Mouse (Mus musculus): ENCODE measurements around the gene Mmd2. TPM values are rescaled to one million over a fixed set of nuclear protein-coding genes. Genes with fewer than 3 reads are reported as not detected.

Mmd2 gene
- total and polyA plus RNA-seq, 2 experiments from 2014 or later, result 112 to 127 TPM

- DNase-seq (no peak), ATAC-seq (no peak)
- WGBS, result 4% methylated on average over 4 of the region's 4 CpGs
- H3K27me3 ChIP-seq (ENCODE audit: insufficient read depth, low read length), result no peaks in the 10 kb centered on the region
- H3K4me1 ChIP-seq (ENCODE audit: insufficient read depth), result peaks cover 8% of the 10 kb centered on the region; the same call in 1 of the 2 replicates
- TF ChIP-seq CTCF (IDR thresholded peaks at IDR 0.05; ENCODE audit: low read depth), result no peak
- peak overlapping the region; percentile 84 for H3K27ac ChIP-seq (ENCODE audit: low read depth, low read length)
- peak overlapping the region; percentile 71 for H3K4me2 ChIP-seq (ENCODE audit: low read depth)
- H3K9ac ChIP-seq, result peak overlapping the region; percentile 91
- peak overlapping the region; percentile 72 for H3K4me3 ChIP-seq (ENCODE audit: low read depth, low read length)
- H3K36me3 ChIP-seq (ENCODE audit: insufficient read depth), result no peaks in the 10 kb centered on the region
- H3K9me3 ChIP-seq (ENCODE audit: low read length), result no peaks in the 10 kb centered on the region
Observed at GRCm38 (mm10) chr5:142608989-142609325, 357 bp upstream of the Mmd2 start.

- H3K4me1 ChIP-seq (ENCODE audit: insufficient read depth), result peaks cover 9% of the 10 kb centered on the region; the same call in 1 of the 2 replicates
Observed at GRCm38 (mm10) chr5:142605288-142605687, 3.3 kb downstream of the Mmd2 start.

GRCm38 (mm10) chr5:142604379-142604778, 4.2 kb downstream of the Mmd2 start:
- no peak for TF ChIP-seq CTCF (IDR thresholded peaks at IDR 0.05; ENCODE audit: low read depth)
- H3K27me3 ChIP-seq (ENCODE audit: insufficient read depth, low read length), result no peaks in the 10 kb centered on the region
- peaks cover 9% of the 10 kb centered on the region; the same call in 1 of the 2 replicates for H3K4me1 ChIP-seq (ENCODE audit: insufficient read depth)
- no peak overlapping the region for H3K4me2 ChIP-seq (ENCODE audit: low read depth)
- WGBS, result 80% methylated on average over 7 of the region's 7 CpGs
- H3K4me3 ChIP-seq (ENCODE audit: low read depth, low read length), result no peak overlapping the region
- H3K27ac ChIP-seq (ENCODE audit: low read depth, low read length), result no peak overlapping the region
- no peaks in the 10 kb centered on the region for H3K36me3 ChIP-seq (ENCODE audit: insufficient read depth)
- no peak for ATAC-seq
- no peak for DNase-seq
- no peaks in the 10 kb centered on the region for H3K9me3 ChIP-seq (ENCODE audit: low read length)
- H3K9ac ChIP-seq, result no peak overlapping the region

More at GRCm38 (mm10) chr5:142605288-142605687, 3.3 kb downstream of the Mmd2 start:
- 92% methylated on average over 12 of the region's 12 CpGs for WGBS
- ATAC-seq (no peak), DNase-seq (no peak)
- TF ChIP-seq CTCF (IDR thresholded peaks at IDR 0.05; ENCODE audit: low read depth), result no peak
- no peak overlapping the region for H3K4me3 ChIP-seq (ENCODE audit: low read depth, low read length)
- H3K9me3 ChIP-seq (ENCODE audit: low read length), result no peaks in the 10 kb centered on the region
- no peaks in the 10 kb centered on the region for H3K36me3 ChIP-seq (ENCODE audit: insufficient read depth)
- no peak overlapping the region for H3K9ac ChIP-seq
- H3K27ac ChIP-seq (ENCODE audit: low read depth, low read length), result no peak overlapping the region
- H3K4me2 ChIP-seq (ENCODE audit: low read depth), result no peak overlapping the region
- no peaks in the 10 kb centered on the region for H3K27me3 ChIP-seq (ENCODE audit: insufficient read depth, low read length)

DNA sequence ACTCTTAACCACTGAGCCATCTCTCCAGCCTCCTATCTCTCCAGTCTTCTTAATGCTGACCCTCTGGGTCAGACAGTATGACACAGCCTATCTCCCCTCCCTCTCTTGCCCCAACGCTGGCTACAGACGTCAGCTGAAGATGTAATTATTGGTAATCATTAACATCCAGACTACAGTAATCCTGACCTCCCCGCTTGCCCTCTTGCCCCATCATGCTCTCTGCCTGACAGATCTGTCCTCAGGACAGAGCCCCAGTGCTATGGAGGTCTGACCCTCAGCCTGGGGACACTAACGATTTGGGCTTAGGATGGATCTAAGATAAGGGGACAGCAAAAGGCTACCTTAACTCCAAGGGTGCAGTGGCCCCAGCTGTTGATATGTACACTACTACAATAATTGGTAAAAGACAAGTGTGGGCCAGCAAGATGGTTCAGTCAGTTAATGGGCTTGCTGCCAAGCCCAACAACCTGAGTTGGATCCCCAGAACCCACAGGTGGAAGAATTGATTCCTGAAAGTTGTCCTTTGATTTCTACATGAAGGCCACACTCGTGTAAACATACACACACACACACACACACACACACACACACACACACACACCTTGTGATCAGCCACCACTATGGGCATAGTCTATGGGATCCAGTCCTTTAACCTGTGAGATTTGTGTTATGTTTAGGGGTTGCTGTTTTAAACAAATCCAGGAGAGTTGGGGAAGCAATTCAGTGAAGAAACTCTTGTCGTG, 10.8 kb downstream of the Mmd2 start:
- Histone ChIP-seq H3K4me1 (ENCODE audit: insufficient read depth) (peaks cover 5% of the 10 kb centered on the region), H3K4me2 (ENCODE audit: low read depth) (no peak overlapping the region), H3K4me3 (ENCODE audit: low read depth, low read length) (no peak overlapping the region), H3K27me3 (ENCODE audit: insufficient read depth, low read length) (no peaks in the 10 kb centered on the region), H3K9me3 (ENCODE audit: low read length) (no peaks in the 10 kb centered on the region), H3K9ac (no peak overlapping the region), H3K36me3 (ENCODE audit: insufficient read depth) (no peaks in the 10 kb centered on the region), H3K27ac (ENCODE audit: low read depth, low read length) (no peak overlapping the region)
- no peak for ATAC-seq
- WGBS, result 82% methylated on average over 6 of the region's 6 CpGs
- no peak for DNase-seq
- TF ChIP-seq CTCF (IDR thresholded peaks at IDR 0.05; ENCODE audit: low read depth), result no peak

DNA sequence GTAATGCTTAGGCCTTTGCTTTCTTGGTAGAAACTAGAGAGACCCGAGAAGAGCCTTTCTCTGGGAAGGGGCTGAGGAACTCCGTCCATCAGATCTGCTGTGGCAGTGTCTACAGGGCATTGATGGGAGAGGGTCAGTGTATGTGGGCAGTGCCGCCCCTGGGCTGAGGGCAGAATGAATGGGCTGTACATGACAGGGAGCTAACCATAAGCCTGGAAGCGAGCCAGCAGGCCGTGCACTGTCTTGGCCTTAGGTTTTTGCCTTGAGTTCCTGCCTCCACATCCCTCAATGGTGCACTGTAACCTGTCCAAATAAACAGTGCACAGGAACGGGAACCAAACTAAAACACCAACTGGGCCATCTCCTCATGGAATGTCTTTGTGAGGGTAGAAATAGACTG, 11.9 kb downstream of the Mmd2 start:
- no peaks in the 10 kb centered on the region for H3K36me3 ChIP-seq (ENCODE audit: insufficient read depth)

GRCm38 (mm10) chr5:142595698-142596097, 12.9 kb downstream of the Mmd2 start:
- DNase-seq, result peak; percentile 80
- peak overlapping the region; percentile 71 for H3K27ac ChIP-seq (ENCODE audit: low read depth, low read length)

More for the DNA sequence above, 11.9 kb downstream of the Mmd2 start:
- Histone ChIP-seq H3K27ac (ENCODE audit: low read depth, low read length) (peak overlapping the region; percentile 22; the same call in 1 of the 2 replicates), H3K4me1 (ENCODE audit: insufficient read depth) (peaks cover 1% of the 10 kb centered on the region), H3K27me3 (ENCODE audit: insufficient read depth, low read length) (no peaks in the 10 kb centered on the region), H3K9me3 (ENCODE audit: low read length) (no peaks in the 10 kb centered on the region), H3K4me3 (ENCODE audit: low read depth, low read length) (no peak overlapping the region), H3K4me2 (ENCODE audit: low read depth) (no peak overlapping the region), H3K9ac (no peak overlapping the region)
- 75% methylated on average over 6 of the region's 6 CpGs for whole genome bisulfite sequencing
- no peak for ATAC-seq
- DNase-seq, result no peak
- TF ChIP-seq CTCF (IDR thresholded peaks at IDR 0.05; ENCODE audit: low read depth), result no peak

DNA sequence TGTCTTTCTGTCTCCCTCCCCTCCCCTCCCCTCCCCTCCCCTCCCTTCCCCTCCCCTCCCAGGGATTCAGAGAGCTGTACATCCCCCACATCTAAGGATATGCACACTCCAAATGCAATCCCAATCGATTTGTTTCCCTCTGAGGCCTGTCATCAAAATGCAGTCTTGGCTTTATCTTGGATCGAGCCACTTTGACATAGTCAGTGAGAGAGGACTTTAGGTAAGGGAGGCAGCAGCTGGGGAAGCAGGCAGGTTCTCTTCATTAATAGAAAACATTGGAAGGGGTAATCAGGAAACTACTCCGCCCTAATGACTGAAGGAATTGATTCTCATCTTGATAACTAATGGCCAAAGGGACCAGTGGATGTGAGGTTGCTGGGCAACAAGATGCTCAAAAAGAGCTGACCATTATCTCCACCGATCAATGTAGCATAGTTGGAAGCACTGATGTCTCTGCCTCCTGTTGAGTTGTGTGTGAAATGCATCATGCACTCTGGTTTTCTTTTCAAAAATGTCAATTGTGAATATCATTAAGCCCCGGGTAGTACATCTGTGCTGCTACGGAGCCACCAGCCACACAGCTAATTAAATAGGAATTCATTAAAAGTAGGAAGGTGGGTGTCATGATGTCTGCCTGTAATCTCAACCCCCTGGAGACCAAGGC, 17.5 kb downstream of the Mmd2 start:
- no peaks in the 10 kb centered on the region for H3K27me3 ChIP-seq (ENCODE audit: insufficient read depth, low read length)
- H3K9ac ChIP-seq, result no peak overlapping the region
- H3K4me2 ChIP-seq (ENCODE audit: low read depth), result no peak overlapping the region
- H3K27ac ChIP-seq (ENCODE audit: low read depth, low read length), result 0 out of 2 replicates have a peak overlapping the region, but pooled peaks have one; percentile 54
- ATAC-seq (no peak), DNase-seq (no peak)
- H3K4me3 ChIP-seq (ENCODE audit: low read depth, low read length), result no peak overlapping the region
- 30% methylated on average over 6 of the region's 6 CpGs for WGBS
- no peak for TF ChIP-seq CTCF (IDR thresholded peaks at IDR 0.05; ENCODE audit: low read depth)
- peaks cover 7% of the 10 kb centered on the region; the same call in 1 of the 2 replicates for H3K4me1 ChIP-seq (ENCODE audit: insufficient read depth)
- no peaks in the 10 kb centered on the region for H3K9me3 ChIP-seq (ENCODE audit: low read length)
- H3K36me3 ChIP-seq (ENCODE audit: insufficient read depth), result no peaks in the 10 kb centered on the region

More at GRCm38 (mm10) chr5:142595698-142596097, 12.9 kb downstream of the Mmd2 start:
- Histone ChIP-seq H3K4me3 (ENCODE audit: low read depth, low read length) (no peak overlapping the region), H3K27me3 (ENCODE audit: insufficient read depth, low read length) (no peaks in the 10 kb centered on the region), H3K9me3 (ENCODE audit: low read length) (no peaks in the 10 kb centered on the region), H3K4me2 (ENCODE audit: low read depth) (no peak overlapping the region), H3K36me3 (ENCODE audit: insufficient read depth) (no peaks in the 10 kb centered on the region), H3K4me1 (ENCODE audit: insufficient read depth) (peaks cover 7% of the 10 kb centered on the region; the same call in 1 of the 2 replicates), H3K9ac (no peak overlapping the region)
- 29% methylated on average over 3 of the region's 3 CpGs for WGBS
- peak; percentile 91 for ATAC-seq
- no peak for TF ChIP-seq CTCF (IDR thresholded peaks at IDR 0.05; ENCODE audit: low read depth)
